Mouse (Mus musculus) heart, embryonic 16.5 days (tissue): Measurements from ENCODE around the gene Magi1. TPM values are rescaled to one million over a fixed set of nuclear protein-coding genes. Genes with fewer than 3 reads are reported as not detected.

Experiments used
- ATAC-seq: fragments of 200-750 bp; cut with Nextera tagmentation; replicated peaks from 2 replicates; pipeline ENCODE4 v1.8.0; 2017; ENCODE audit warnings: moderate number of reproducible peaks; ENCODE audit not compliant: insufficient read depth, low FRiP score; ENCODE audit errors: extremely low read depth
- H3K27ac ChIP-seq: fragments of 300-500 bp; sonication (generic); 2 replicates; pipeline ENCODE4 v1.5.1; 2014; ENCODE audit warnings: mild to moderate bottlenecking, low read length, control low read depth, moderate library complexity
- H3K27me3 ChIP-seq: fragments of 300-500 bp; sonication (generic); 2 replicates; pipeline ENCODE4 v1.6.1; 2014; ENCODE audit warnings: low read length, mixed read lengths; ENCODE audit not compliant: control insufficient read depth, insufficient read depth
- H3K36me3 ChIP-seq: fragments of 300-500 bp; sonication (generic); 2 replicates; pipeline ENCODE4 v1.6.1; 2014; ENCODE audit not compliant: control insufficient read depth, insufficient read depth
- H3K4me1 ChIP-seq: fragments of 300-500 bp; sonication (generic); 2 replicates; pipeline ENCODE4 v1.6.1; 2014; ENCODE audit warnings: low read length, mixed read lengths; ENCODE audit not compliant: control insufficient read depth, insufficient read depth
- H3K4me2 ChIP-seq: fragments of 300-500 bp; sonication (generic); 2 replicates; pipeline ENCODE4 v1.6.1; 2014; ENCODE audit warnings: low read depth, mild to moderate bottlenecking, control low read depth, low read length
- H3K4me3 ChIP-seq: fragments of 300-500 bp; sonication (generic); 2 replicates; pipeline ENCODE4 v1.5.1; 2014; ENCODE audit warnings: mild to moderate bottlenecking, control low read depth, low read length
- H3K9ac ChIP-seq: fragments of 300-500 bp; sonication (generic); 2 replicates; pipeline ENCODE4 v1.6.1; 2014; ENCODE audit warnings: low read length, control low read depth
- H3K9me3 ChIP-seq: fragments of 300-500 bp; sonication (generic); replicated peaks from 2 replicates; pipeline ENCODE4 v1.6.1; 2016; ENCODE audit warnings: low read length; ENCODE audit not compliant: control insufficient read depth
- WGBS: fragments of 180-500 bp; shearing (Covaris S2); extraction: QIAGEN DNeasy Blood & Tissue Kit; methylation state at CpG from one replicate; pipeline ENCODE4 v1.1.7; 2014; 5-methylcytosine and 5-hydroxymethylcytosine counted together
- polyA plus RNA-seq: library from polyadenylated mRNA; unstranded; fragments of >200 nt; fragmentation: Nextera tagmentation; extraction: Ambion mirVana; gene quantifications from 2 replicates; pipeline ENCODE4 v1.2.1, GENCODE M21; 2015

Gene Magi1
- polyA plus RNA-seq, 1 experiment from 2014 or later = 6.3 TPM

GRCm38 (mm10) chr6:94181673-94182255 is 102.0 kb downstream of the Magi1 start:
- Histone ChIP-seq H3K27me3 (no peaks in the 10 kb centered on the region), H3K4me2 (no peak overlapping the region), H3K36me3 (no peaks in the 10 kb centered on the region), H3K4me1 (peaks cover 52% of the 10 kb centered on the region), H3K9me3 (no peaks in the 10 kb centered on the region), H3K27ac (no peak overlapping the region), H3K9ac (no peak overlapping the region), H3K4me3 (no peak overlapping the region)
- ATAC-seq = no peak
- WGBS = 50% methylated on average over 2 of the region's 2 CpGs

GRCm38 (mm10) chr6:94180331-94181150 is 103.2 kb downstream of the Magi1 start:
- Histone ChIP-seq H3K9me3 (no peaks in the 10 kb centered on the region), H3K9ac (no peak overlapping the region), H3K36me3 (no peaks in the 10 kb centered on the region), H3K27me3 (no peaks in the 10 kb centered on the region), H3K27ac (no peak overlapping the region), H3K4me3 (no peak overlapping the region), H3K4me2 (no peak overlapping the region), H3K4me1 (peaks cover 46% of the 10 kb centered on the region)
- 91% methylated on average over 14 of the region's 14 CpGs for WGBS
- no peak for ATAC-seq

GRCm38 (mm10) chr6:94177559-94177958 is 106.2 kb downstream of the Magi1 start:
- WGBS = 75% methylated on average over 3 of the region's 3 CpGs
- H3K4me3 ChIP-seq = no peak overlapping the region
- no peaks in the 10 kb centered on the region for H3K27me3 ChIP-seq
- no peaks in the 10 kb centered on the region for H3K36me3 ChIP-seq
- H3K9ac ChIP-seq = no peak overlapping the region
- H3K9me3 ChIP-seq = no peaks in the 10 kb centered on the region
- no peak for ATAC-seq
- no peak overlapping the region for H3K4me2 ChIP-seq
- no peak overlapping the region for H3K27ac ChIP-seq
- peaks cover 31% of the 10 kb centered on the region for H3K4me1 ChIP-seq

- Histone ChIP-seq H3K4me3 (no peak overlapping the region), H3K27ac (0 out of 2 replicates have a peak overlapping the region, but pooled peaks have one; percentile 9), H3K4me1 (peaks cover 22% of the 10 kb centered on the region), H3K36me3 (no peaks in the 10 kb centered on the region), H3K9me3 (no peaks in the 10 kb centered on the region), H3K9ac (no peak overlapping the region), H3K4me2 (no peak overlapping the region), H3K27me3 (no peaks in the 10 kb centered on the region)
- WGBS = 33% methylated on average over 4 of the region's 4 CpGs
- ATAC-seq = no peak
Observed at GRCm38 (mm10) chr6:94176705-94177104, 107.0 kb downstream of the Magi1 start.

- no peak overlapping the region for H3K4me3 ChIP-seq
- H3K9ac ChIP-seq = no peak overlapping the region
- H3K36me3 ChIP-seq = no peaks in the 10 kb centered on the region
- H3K4me1 ChIP-seq = peaks cover 23% of the 10 kb centered on the region
- H3K9me3 ChIP-seq = no peaks in the 10 kb centered on the region
- no peak for ATAC-seq
- no peak overlapping the region for H3K4me2 ChIP-seq
- peak overlapping the region; percentile 58 for H3K27ac ChIP-seq
- 29% methylated on average over 8 of the region's 8 CpGs for WGBS
- no peaks in the 10 kb centered on the region for H3K27me3 ChIP-seq
Observed at GRCm38 (mm10) chr6:94171250-94171649, 112.5 kb downstream of the Magi1 start.

- H3K4me2 ChIP-seq = no peak overlapping the region
- no peak overlapping the region for H3K9ac ChIP-seq
- no peaks in the 10 kb centered on the region for H3K27me3 ChIP-seq
- no peaks in the 10 kb centered on the region for H3K36me3 ChIP-seq
- H3K27ac ChIP-seq = peak overlapping the region; percentile 56
- peaks cover 29% of the 10 kb centered on the region for H3K4me1 ChIP-seq
- WGBS = 65% methylated on average over 9 of the region's 9 CpGs
- ATAC-seq = no peak
- H3K4me3 ChIP-seq = no peak overlapping the region
- H3K9me3 ChIP-seq = no peaks in the 10 kb centered on the region
Observed at GRCm38 (mm10) chr6:94169581-94170194, 114.0 kb downstream of the Magi1 start.

- Histone ChIP-seq H3K9me3 (no peaks in the 10 kb centered on the region), H3K27ac (no peak overlapping the region), H3K27me3 (no peaks in the 10 kb centered on the region), H3K4me3 (no peak overlapping the region), H3K9ac (no peak overlapping the region), H3K4me2 (no peak overlapping the region), H3K36me3 (no peaks in the 10 kb centered on the region), H3K4me1 (peaks cover 35% of the 10 kb centered on the region)
- 86% methylated on average over 1 of the region's 1 CpGs for WGBS
- ATAC-seq = no peak
Observed at GRCm38 (mm10) chr6:94165951-94166350, 117.8 kb downstream of the Magi1 start.

GRCm38 (mm10) chr6:94164753-94165536 is 118.8 kb downstream of the Magi1 start:
- Histone ChIP-seq H3K4me2 (no peak overlapping the region), H3K4me1 (peaks cover 32% of the 10 kb centered on the region)

More at GRCm38 (mm10) chr6:94164753-94165536, 118.8 kb downstream of the Magi1 start:
- no peak for ATAC-seq
- Histone ChIP-seq H3K4me3 (no peak overlapping the region), H3K9ac (no peak overlapping the region; the same call in 1 of the 2 replicates), H3K27me3 (no peaks in the 10 kb centered on the region), H3K9me3 (no peaks in the 10 kb centered on the region), H3K36me3 (no peaks in the 10 kb centered on the region), H3K27ac (no peak overlapping the region)
- WGBS = 69% methylated on average over 9 of the region's 9 CpGs
